Mouse (Mus musculus) Patski (cell line): Measurements from ENCODE around the gene Dusp16. TPM values are rescaled to one million over a fixed set of nuclear protein-coding genes. Genes with fewer than 3 reads are reported as not detected.

Source experiments
- ATAC-seq: fragments of 100-300 bp; one replicate; pipeline ENCODE4 v1.8.0; 2021
- CTCF ChIA-PET: fragments of 350-600 bp; sonication (Branson Sonifier 250); formaldehyde crosslinking; loops from one replicate; lab custom pipeline; 2022; ENCODE audit warnings: inconsistent platforms; lab: Charles Lee
- POLR2A ChIA-PET: fragments of 350-600 bp; sonication (Branson Sonifier 250); formaldehyde crosslinking; loops from one replicate; lab custom pipeline; 2022; ENCODE audit warnings: antibody characterized with exemption, inconsistent platforms; lab: Charles Lee
- DNase-seq: peaks from one replicate; pipeline ENCODE4 v3.0.0-alpha.2; 2011; ENCODE audit warnings: low read depth, low spot score
- H3K27me3 ChIP-seq: fragments of 371-371 bp; one replicate; pipeline ENCODE4 v1.5.1; 2021
- CTCF ChIP-seq: fragments of 100-300 bp; IDR thresholded peaks from one replicate; pipeline ENCODE4 v1.5.1; 2021
- in situ Hi-C: fragments of 300-500 bp; cut with MboI; formaldehyde crosslinking; loops from 3 replicates; pipeline ENCODE4 v1.11.1; 2018; ENCODE audit warnings: low pct_unique_long_range_greater_than_20kb, mixed read lengths
- polyA plus RNA-seq: library from polyadenylated mRNA; unstranded; gene quantifications from one replicate; pipeline ENCODE4 v1.2.3, GENCODE M21; 2021

The Dusp16 gene
- polyA plus RNA-seq, 1 experiment from 2014 or later = 43.7 TPM

DNA sequence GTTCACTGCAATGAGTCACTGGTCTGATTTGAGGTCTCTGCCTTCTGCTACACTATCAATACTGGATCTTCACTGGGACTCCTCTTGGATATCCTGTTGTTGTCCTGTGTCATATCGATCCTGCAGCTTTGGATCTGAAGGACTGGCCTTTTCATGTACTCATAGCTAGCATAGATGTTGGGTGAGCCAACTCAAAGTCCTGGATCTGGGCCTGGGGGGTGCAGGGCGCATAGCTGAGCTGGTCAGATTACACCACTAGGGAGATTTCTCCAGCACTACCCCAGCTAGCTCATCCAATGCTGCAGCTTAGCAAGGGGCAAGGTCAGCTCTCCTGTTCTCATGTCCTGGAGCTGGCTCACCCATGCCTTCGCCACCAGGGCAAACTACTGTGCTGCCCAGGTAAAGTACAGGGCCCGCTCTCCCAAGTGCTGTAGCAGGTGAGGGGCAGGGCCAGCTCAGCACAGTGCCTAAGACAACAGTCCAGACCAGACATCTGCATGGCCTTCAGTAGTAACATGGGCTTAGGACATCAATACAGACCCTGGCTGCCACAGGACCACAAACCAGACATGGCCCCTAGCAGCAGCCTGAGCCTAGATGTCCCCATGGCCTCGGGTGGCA, 27.9 kb downstream of the Dusp16 start:
- DNase-seq = no peak

DNA sequence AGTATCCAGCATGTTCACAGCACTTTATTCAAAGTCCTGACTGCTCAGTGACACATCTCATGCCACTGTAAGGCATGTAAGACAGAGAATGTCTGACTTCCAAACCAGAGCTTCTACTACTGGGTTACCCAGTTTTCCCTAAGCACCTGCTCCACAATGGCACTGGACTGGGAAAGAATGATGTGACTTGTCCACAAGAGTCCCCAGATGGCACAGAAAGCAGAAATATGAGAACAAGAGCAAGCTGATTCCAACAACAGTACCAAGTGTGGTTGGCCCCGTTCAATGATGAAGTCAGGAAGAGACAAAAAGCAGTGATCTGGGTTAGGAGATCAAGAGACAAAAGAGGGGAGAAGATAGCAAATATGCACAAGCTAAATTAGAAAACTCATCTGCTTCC, 29.0 kb downstream of the Dusp16 start:
- H3K27me3 ChIP-seq = no peaks in the 10 kb centered on the region
- in situ Hi-C loops = no loop called here
- ChIA-PET POLR2A (no interaction called here), CTCF (interaction anchor here (1.0 kb wide), 1 partner anchor 13 kb away, joined by 3 read pairs; no protein-coding TSS in a partner anchor)
- no peak for DNase-seq
- no peak for ATAC-seq
- no peak for TF ChIP-seq CTCF

More for the DNA sequence above, 27.9 kb downstream of the Dusp16 start:
- no peak for TF ChIP-seq CTCF
- CTCF ChIA-PET = no interaction called here
- H3K27me3 ChIP-seq = no peaks in the 10 kb centered on the region
- POLR2A ChIA-PET = no interaction called here
- in situ Hi-C loops = no loop called here
- ATAC-seq = no peak

DNA sequence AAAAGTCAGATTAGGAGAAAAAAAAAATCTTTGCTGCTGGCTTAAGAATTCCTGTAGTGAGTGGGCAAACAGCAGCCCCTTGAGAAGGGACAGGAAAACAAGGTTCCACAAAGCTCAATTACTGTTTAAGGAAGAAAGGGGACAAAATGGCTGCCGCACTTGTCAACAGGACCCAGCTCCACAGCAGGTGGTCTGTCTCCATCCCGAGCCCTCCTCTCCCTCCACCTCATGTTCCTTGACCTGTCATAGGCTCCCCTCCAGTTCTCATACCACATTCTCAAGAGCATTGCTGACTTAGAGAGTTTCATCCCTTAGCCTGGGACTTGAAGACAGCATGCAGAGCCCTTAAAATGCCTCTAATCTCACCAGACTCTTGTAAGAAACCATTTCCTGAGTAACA, 30.6 kb downstream of the Dusp16 start:
- no peak for TF ChIP-seq CTCF
- no peak for DNase-seq
- no peaks in the 10 kb centered on the region for H3K27me3 ChIP-seq
- in situ Hi-C loops = no loop called here
- CTCF ChIA-PET = no interaction called here
- POLR2A ChIA-PET = no interaction called here
- ATAC-seq = no peak

DNA sequence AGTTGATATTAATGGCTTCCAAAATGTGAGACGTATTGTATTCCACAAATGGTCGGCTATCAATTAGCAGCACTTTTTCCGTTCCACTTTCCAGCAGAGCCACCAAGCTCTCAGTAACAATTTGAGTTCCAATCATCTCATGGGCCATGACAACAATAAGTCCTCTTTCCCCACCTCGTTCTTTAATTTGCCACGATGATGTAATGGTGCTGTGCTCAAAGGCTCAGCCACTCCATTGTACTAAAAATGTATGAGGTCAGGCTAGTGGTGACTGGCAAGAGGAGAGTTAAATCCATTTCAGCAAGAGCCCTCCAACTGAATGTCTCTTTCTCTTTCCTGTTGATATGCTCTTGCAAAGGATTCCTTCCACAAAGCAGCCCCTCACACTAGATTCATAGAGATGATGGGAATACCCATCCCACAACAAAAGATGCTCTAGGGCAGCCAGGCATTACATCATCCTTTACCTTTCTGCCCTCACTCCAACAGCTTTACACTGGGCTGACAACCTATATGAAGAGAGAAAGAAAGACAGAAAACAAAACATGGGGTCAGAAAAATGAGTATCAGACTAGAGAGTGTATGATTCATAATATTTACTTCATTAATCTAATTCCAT, 31.4 kb downstream of the Dusp16 start:
- POLR2A ChIA-PET = no interaction called here
- in situ Hi-C loops = no loop called here

DNA sequence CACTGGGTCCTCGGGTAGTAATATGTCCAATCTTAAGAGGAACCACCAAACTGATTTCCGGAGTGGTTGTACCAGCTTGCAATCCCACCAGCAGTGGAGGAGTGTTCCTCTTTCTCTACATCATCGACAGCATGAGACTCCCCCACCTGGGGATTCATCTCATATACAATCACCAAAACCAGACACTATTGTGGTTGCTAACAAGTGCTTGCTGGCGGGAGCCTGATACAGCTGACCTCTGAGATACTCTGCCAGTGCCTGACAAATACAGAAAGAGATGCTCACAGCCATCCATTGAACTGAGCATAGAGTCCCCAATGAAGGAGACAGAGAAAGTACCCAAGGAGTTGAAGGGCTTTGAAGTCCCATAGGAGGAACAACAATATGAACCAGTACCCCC, 36.4 kb downstream of the Dusp16 start:
- DNase-seq = no peak
- no peak for TF ChIP-seq CTCF
- in situ Hi-C loops = no loop called here
- ChIA-PET POLR2A (no interaction called here), CTCF (no interaction called here)
- no peaks in the 10 kb centered on the region for H3K27me3 ChIP-seq
- ATAC-seq = no peak

More for the DNA sequence above, 31.4 kb downstream of the Dusp16 start:
- CTCF ChIA-PET = interaction anchor here (0.8 kb wide), 1 partner anchor 25 kb away, joined by 3 read pairs; no protein-coding TSS in a partner anchor
- no peak for TF ChIP-seq CTCF
- H3K27me3 ChIP-seq = no peaks in the 10 kb centered on the region
- ATAC-seq (no peak), DNase-seq (no peak)

DNA sequence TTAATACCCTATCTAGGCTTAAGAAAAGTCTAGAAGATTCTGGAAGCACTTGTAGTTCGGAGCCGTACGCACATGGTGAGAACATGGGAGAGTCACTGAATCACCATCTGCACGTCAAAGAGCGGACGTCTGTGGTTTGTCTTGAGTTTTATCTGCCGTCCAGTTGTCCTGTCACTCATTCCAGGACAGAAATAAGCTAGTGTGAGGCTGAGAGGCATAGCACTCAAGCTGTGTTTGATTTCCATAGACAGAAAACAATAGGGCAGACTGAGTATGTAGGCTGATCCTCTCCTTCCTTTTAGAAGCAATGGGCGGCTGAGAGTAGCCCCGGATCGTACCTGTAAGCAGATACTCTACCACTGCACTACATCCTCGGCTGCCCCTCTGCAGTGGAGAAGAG, 38.6 kb downstream of the Dusp16 start:
- no peaks in the 10 kb centered on the region for H3K27me3 ChIP-seq
- DNase-seq = no peak
- ATAC-seq = no peak
- ChIA-PET POLR2A (no interaction called here), CTCF (no interaction called here)
- TF ChIP-seq CTCF = no peak
- in situ Hi-C loops = no loop called here

DNA sequence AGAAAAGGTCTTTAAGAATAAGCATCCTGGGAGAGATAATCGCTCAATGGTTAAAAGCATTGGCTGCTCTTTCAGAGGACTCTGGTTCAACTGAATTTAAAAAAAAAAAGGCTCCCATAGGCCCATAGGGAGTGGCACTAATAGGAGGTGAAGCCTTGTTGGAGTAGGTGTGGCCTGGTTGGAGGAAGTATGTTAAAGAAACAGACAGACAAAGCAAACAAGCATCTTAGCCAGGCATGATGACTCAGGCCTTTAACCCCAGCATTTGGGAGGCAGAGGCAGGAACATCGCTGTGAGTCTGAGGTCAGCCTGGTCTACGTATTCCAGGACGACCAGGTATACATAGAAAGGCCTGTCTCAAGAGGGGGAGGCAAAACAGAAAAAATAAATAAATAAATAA, 39.0 kb downstream of the Dusp16 start:
- no peaks in the 10 kb centered on the region for H3K27me3 ChIP-seq
- no peak for ATAC-seq
- in situ Hi-C loops = no loop called here
- CTCF ChIA-PET = no interaction called here
- TF ChIP-seq CTCF = no peak
- DNase-seq = no peak
- POLR2A ChIA-PET = no interaction called here

DNA sequence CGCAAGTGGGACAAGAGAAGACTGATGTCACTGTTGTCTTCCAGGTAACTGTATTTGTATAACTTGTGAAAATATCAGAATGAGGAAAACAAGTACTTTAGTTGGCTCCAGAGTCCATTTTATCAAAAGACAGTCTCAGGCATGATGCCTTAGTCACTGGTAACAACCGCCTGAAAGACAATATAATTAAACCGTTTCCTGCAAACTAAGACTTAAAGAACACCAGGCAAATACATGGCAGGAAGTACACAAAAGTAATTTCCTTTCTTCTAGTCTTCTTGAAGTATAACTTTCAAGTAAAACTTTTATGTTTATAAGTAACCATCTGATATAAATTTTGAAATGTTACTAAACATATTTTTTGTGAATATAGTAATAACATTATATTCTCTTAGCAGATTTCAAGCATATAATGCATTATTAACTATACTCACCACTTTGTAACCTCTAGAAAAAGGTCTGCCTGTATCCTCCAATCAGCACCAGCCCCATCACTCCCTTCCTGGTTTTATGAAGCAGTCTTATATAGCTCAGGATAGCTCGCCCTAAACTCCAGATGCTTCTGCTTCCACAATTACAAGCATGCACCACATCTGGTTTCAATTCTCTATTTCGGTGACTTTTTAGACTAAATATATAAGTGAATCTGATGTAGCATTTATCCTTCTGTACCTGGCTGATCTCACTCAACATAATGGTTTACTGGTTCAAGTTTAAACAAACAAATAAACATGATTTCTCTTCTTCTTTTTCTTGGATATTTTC, 40.4 kb downstream of the Dusp16 start:
- TF ChIP-seq CTCF = no peak
- CTCF ChIA-PET = no interaction called here
- in situ Hi-C loops = no loop called here
- POLR2A ChIA-PET = no interaction called here
- H3K27me3 ChIP-seq = no peaks in the 10 kb centered on the region
- no peak for DNase-seq
- ATAC-seq = no peak

DNA sequence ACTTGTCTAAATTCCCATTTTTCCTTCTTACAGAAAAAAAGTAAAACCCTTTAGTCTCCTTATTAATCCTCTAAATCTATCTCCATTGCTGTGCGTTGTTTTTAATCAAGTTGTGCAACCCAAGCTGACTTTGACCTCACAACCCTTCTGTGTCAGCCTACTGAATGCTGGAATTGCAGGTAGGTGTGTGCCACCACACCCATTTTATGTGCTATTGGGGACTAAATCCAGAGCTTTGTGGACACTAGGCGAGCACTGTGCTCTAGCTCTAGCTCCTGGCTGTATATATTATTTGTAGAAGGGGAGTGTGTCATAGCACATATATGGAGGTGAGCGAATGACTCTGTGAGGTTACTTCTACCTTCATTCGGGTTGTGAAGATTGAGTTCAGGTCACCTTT, 41.3 kb downstream of the Dusp16 start:
- no peak for ATAC-seq
- no peaks in the 10 kb centered on the region for H3K27me3 ChIP-seq
- DNase-seq = no peak
- in situ Hi-C loops = no loop called here
- ChIA-PET CTCF (interaction anchor here (1.0 kb wide), 1 partner anchor 12 kb away, joined by 3 read pairs; no protein-coding TSS in a partner anchor), POLR2A (no interaction called here)
- TF ChIP-seq CTCF = no peak

DNA sequence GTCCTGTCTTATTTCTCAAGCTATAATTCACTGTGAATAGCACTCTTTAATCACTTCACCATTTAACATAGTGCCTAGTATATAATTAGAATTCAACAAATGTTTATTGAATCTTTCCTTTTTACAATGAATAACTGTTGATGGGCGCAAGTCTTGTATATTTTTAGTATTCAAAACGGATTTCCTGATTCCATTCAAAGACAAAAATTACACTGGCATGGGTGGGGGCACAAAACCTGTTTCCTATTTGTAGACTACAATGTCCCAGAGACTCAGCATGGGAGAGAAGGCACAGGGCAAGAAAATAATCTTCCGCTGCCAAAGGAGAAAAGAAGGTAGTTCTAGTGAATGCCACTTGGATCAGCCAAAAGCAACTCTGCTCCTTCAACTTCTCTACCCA, 44.3 kb downstream of the Dusp16 start:
- ATAC-seq (no peak), DNase-seq (no peak)
- in situ Hi-C loops = no loop called here
- H3K27me3 ChIP-seq = no peaks in the 10 kb centered on the region
- no peak for TF ChIP-seq CTCF
- ChIA-PET POLR2A (no interaction called here), CTCF (no interaction called here)

DNA sequence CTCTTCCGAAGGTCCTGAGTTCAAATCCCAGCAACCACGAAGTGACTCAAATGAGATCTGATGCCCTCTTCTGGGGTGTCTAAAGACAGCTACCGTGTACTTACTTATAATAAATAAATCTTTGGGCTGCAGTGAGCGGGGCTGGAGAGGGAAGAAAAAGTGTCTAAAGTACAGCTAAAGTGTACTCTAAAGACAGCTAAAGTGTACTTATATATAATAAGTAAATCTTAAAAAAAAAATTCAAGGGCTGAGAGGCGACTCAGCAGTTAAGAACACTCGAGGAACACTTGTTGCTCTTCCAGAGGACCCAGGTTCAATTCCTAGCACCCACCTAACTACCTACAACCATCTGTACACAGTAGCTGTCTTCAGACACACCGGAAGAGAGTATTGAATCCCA, 46.5 kb downstream of the Dusp16 start:
- in situ Hi-C loops = no loop called here
- ChIA-PET POLR2A (no interaction called here), CTCF (no interaction called here)
- no peaks in the 10 kb centered on the region for H3K27me3 ChIP-seq
- DNase-seq (no peak), ATAC-seq (no peak)
- TF ChIP-seq CTCF = no peak
